19 mouse cellular contexts compared by ENCODE assay signal in the genomic region with DNA sequence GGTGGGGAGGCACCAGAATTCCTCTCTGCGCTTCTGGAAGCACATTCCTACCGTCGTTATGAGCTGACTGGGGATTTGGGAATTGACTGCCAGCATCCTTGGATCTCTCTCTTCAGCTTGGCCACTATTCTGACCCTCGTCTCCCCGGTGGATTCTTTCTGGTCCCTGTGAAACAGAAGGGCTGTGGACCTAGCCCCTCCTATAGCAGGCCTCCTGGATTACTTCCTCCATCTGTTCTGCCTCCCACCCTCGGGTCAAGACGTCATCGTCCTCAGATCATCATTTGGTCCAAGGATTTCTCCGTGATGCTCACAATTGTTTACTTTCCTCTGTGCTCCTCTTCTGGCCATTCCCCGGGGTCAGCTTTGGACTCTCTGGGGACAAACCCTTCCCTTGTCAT. TPM values are rescaled to one million over a fixed set of nuclear protein-coding genes. Genes with fewer than 3 reads are reported as not detected.
"Had no signal": no experiment of that assay in that cellular context is flagged by ENCODE, and none has a peak within 500 bp of the region (broad histone marks: within the 10 kb centered on the region; RNA-seq: fewer than 3 reads in every experiment).

No protein-coding gene starts in this region.

- DNase-seq: kidney, postnatal 10 days; kidney, postnatal 4 days; left cerebral cortex, postnatal 4 days; lung, adult 18-20 months; lung, postnatal 10 days; lung, postnatal 4 days; midbrain, embryonic 14.5 days; right cerebral cortex, adult 18-20 months; right cerebral cortex, postnatal 25 days; spleen, adult 18-20 months had no signal

- H3K27ac ChIP-seq: layer of hippocampus, adult 2 months; limb, embryonic 13.5 days; liver, embryonic 14.5 days; midbrain, embryonic 10.5 days; neural tube, embryonic 15.5 days; stomach, embryonic 15.5 days had no signal

- H3K36me3 ChIP-seq: limb, embryonic 13.5 days; midbrain, embryonic 10.5 days; neural tube, embryonic 15.5 days; stomach, embryonic 15.5 days had no signal

- H3K4me2 ChIP-seq: limb, embryonic 13.5 days; neural tube, embryonic 15.5 days; stomach, embryonic 15.5 days had no signal

- H3K4me3 ChIP-seq: layer of hippocampus, adult 2 months; limb, embryonic 13.5 days; midbrain, embryonic 10.5 days; myocyte; neural tube, embryonic 15.5 days; stomach, embryonic 15.5 days had no signal

- H3K9ac ChIP-seq: limb, embryonic 13.5 days; liver, embryonic 14.5 days; neural tube, embryonic 15.5 days; stomach, embryonic 15.5 days had no signal

- H3K4me1 ChIP-seq: neural tube, embryonic 15.5 days; stomach, embryonic 15.5 days had no signal

- H3K9me3 ChIP-seq: limb, embryonic 13.5 days; midbrain, embryonic 10.5 days; neural tube, embryonic 15.5 days; stomach, embryonic 15.5 days had no signal

- H3K27me3 ChIP-seq: limb, embryonic 13.5 days; neural tube, embryonic 15.5 days; stomach, embryonic 15.5 days had no signal

RNA-seq across cellular contexts. Expression of a gene that starts 28.8 kb away (rescaled TPM):
- total RNA-seq: megakaryocyte, adult 5-6 weeks had no signal
- polyA plus RNA-seq: liver, adult 2 months had no signal
